Mouse (Mus musculus) hindlimb bud, embryonic 11.5 days (tissue): ENCODE results near the gene Sh3bgrl2.

Experiments
- DNase-seq: peaks from one replicate; pipeline ENCODE4 v3.0.0-alpha.2; 2012; ENCODE audit warnings: low read depth, low spot score; ENCODE audit errors: extremely low spot score

The Sh3bgrl2 gene

GRCm38 (mm10) chr9:83587116-83587515 is 39.0 kb downstream of the Sh3bgrl2 start:
- DNase-seq: no peak

DNA sequence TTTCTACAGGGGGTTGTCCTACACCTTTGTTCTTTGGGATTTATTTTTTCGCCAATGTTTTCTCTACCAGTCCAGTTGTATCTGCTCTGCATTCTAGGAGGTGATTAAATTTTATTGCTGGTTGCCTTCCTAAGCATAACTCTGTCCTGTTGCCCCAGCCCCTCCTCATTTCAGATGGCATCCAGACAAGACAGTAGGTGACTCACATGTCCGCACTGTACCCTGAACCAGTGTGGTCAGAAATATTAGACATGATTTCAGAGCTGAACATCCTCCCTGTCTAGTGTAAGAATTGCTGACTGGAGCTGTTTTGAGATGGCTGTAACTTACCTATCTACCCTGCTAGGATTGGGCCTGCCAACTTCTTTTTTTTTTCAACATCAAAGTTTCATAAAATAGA is 40.9 kb downstream of the Sh3bgrl2 start:
- no peak for DNase-seq

DNA sequence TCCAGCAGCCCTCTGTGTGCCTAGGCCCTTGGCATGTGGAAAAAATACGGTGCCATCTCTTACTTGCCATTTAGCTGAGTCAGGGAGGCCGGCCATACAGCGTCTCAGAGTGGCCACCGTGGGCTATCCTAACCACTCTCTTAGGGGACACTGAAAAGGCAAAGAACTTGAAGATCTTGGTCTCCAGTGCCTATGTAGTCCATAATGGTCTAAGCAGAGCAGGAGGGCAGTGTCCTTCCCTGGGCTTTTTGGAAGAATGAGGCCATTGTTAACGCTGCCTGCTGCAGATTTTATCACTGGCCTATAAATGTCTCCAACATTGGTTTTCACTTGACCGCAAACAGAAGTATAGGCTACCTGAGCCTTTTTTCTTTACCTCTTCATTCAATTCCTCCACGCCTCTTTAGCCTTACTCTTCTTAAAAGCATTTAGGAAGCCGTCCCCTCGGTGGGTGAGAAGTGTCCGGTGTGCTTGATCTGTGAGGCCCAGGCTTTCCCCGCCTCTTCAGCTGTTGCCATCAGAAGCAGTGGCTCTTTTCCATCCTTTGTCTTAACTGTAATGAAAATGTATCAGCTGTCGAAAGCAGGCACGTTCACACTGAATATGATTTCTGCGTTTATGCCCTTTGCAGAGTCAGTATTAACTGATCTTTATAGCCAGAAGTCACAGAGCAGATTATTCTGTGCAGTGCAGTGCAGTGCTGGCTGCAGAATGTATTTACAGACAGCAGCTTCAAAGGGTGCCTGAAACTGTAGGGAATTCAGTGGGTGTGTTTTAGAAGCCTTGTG is 41.7 kb downstream of the Sh3bgrl2 start:
- no peak for DNase-seq

GRCm38 (mm10) chr9:83591848-83592456 is 43.8 kb downstream of the Sh3bgrl2 start:
- no peak for DNase-seq

DNA sequence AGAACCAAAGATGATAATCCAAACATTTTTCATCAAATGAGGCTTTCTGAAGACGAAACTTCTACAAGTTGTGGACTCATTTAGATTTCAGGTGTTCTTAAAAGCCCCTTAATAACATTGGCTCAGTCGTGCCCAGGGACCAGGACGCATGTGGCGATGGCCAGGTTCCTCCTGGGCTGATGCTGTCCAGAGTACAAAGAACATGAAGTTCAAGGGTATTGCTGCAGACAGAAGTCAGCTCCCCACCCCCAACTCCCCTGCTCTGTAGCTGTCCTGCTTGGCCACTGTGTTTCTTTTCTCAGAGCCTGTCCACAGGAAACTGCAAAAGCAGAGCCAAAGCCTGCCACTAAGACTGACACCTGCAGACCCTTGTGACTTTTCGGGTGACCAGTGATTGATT is 45.7 kb downstream of the Sh3bgrl2 start:
- DNase-seq: no peak

DNA sequence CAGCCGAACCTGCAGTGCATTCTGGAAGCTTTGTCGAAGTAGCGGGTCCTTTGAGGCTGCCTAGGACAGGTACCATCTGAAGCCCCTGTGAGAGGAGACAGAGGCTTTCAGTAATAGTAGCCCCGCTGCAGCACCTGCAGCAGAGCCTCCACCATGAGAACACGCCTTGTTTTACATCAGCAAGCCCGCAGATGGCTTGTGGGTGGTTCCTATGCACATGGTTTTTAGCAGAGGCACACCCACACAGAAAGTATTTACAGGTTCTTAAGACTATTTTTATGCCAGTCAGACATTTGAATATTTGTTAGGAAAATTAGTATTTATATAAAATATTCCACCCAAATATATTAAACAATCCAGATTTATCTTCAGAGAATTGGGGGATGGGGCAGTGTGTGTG is 48.0 kb downstream of the Sh3bgrl2 start:
- DNase-seq: no peak

GRCm38 (mm10) chr9:83596646-83597481 is 48.7 kb downstream of the Sh3bgrl2 start:
- no peak for DNase-seq

- DNase-seq: no peak
These were observed 49.9 kb downstream of the Sh3bgrl2 start for GRCm38 (mm10) chr9:83598047-83598446.

- DNase-seq: no peak
These were observed 51.4 kb downstream of the Sh3bgrl2 start for GRCm38 (mm10) chr9:83599505-83599904.

DNA sequence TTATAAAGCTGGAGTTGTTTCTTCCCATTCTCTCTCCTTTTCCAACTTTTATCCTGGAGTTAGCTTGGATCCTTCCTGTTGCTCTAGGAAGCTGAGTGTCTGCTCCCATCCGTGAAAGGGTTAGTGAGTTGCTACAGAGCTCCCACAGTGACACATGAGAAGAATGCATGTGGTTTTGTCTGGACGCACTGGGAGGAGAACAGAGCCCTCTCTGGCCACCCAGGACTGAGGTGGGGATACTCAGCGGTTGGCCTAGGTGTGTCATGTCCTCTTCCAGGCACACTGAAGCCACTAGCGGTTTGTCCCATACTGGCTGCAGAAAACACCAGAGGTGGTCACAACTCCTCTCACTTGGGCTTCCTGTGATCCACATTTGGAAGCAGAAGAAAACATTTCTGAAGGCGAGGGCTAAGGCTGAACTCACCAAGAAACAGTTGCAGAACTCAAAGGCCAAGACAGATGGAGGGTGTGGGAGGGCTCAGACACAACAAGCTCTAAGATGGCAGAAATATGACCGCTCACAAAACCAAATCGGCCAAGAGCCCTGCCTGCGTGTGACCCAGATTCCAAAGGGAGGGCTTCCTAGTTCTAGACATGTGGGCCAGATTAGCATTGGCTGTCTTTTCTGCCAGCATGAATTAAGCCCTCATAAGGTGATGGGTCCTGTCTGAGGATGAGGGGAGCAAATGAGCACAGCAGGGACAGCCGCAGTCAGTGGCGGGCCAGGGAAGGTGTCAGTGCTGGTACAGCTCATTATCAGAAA is 52.3 kb downstream of the Sh3bgrl2 start:
- DNase-seq: no peak

DNA sequence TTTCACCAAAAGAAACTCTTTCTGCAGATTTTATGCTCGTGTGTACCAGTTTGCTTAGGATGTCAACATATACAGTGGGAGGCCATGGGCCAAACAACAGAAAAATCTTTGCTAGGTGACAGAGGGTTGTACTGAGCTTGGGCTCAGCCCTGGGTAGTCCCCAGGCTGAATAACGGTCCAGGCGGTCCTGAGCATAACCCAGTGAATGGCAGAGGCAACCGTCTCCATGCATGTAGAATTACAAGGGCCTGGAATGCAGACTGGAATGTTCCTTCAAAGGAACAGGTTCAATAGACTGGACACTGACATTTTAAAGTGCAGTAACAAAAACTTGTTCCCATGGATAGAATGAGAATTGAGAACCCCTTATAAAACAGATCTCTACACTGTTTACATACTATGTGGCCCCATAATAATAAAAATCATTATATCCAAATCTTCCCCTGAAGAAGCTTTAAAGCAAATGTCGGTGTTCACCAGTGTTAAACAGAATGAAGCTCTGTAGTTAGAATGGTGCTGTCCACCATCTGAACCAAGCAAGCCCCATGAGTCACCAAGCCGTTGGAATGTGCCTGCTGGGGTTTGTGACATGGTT is 54.1 kb downstream of the Sh3bgrl2 start:
- DNase-seq: no peak

GRCm38 (mm10) chr9:83603159-83603558 is 55.0 kb downstream of the Sh3bgrl2 start:
- DNase-seq: no peak

- no peak for DNase-seq
These were observed 57.9 kb downstream of the Sh3bgrl2 start for GRCm38 (mm10) chr9:83605886-83606640.

DNA sequence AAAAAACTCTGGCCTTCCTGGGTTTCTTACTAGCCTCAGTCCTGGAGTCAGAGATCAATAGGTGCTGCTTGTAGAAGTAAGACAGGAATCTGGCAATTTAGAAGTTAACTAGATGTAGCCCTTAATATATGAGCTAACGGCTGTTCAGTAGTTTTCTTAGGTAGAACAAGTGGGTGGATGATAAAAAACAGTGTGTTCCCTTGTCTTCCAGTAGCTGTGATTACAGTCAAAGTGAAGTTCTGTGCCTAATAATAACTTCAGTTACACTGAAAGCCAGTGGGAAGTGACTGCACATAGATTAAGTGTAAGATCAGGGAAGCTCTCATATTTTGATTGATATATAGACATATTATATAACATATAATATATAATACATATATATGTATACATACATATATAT is 60.0 kb downstream of the Sh3bgrl2 start:
- DNase-seq: no peak

DNA sequence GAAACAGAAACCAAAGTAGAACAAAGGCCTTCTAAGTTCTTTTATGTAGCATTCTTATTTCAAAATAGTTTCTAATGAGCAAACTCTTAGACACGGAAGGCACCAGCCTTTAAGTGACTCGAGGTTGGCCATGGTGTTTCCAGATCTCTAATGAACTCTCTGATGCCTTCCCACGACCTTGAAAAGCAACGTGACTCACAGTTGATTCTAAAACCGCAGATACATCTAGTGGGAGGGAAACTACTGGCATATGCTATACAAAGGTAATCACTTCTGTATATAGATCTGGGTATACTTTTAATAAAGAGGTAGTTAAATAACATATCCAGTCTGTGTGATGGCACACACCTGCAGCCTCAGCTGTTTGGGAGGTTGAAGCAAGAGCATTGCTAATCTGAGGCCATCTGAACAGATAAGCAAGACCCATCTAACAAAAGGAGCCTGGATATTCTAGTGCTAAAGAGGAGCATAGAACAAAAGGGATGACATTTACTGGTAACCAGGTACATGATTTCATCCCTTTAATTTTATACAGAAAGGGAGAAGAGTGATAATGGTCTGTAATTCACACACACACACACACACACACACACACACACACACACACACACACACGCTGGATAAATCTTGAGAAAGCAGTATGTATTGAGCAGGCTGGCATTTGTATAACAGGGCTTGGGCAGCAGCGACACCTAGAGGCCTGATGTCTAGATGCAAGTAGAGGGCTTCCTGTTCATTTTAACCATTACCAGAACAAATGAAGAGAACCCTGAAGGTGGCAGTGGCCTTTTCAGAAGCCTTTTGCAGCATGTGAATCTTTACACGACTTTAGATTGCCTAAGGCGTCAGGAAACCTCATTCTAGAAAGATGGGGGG is 61.5 kb downstream of the Sh3bgrl2 start:
- DNase-seq: peak; percentile 66

- DNase-seq: no peak
These were observed 67.9 kb downstream of the Sh3bgrl2 start for GRCm38 (mm10) chr9:83615912-83616585.

DNA sequence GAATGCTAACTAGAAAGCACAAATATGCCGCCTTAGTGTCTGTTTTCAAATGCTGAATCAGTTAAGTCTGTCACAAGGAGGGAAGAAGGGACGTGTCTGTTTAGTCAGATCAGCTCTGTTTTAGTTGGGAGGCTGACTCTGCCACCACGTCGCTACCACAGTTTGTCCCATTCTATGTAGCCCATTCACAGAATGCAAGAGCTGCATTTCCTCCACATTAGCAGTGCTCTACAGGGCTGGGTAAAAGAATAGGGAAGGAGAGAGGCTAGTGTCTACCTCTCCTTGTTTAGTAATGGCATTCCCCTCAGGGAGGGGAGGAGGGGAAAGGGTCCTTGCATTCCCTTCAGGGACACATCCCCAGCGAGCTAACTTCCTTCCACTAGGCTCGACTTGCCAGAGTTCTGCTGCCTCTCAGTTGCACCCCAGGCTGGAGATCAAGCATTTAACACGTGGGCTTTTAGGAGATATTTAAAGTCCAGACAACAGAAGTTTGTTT is 68.5 kb downstream of the Sh3bgrl2 start:
- DNase-seq: no peak

DNA sequence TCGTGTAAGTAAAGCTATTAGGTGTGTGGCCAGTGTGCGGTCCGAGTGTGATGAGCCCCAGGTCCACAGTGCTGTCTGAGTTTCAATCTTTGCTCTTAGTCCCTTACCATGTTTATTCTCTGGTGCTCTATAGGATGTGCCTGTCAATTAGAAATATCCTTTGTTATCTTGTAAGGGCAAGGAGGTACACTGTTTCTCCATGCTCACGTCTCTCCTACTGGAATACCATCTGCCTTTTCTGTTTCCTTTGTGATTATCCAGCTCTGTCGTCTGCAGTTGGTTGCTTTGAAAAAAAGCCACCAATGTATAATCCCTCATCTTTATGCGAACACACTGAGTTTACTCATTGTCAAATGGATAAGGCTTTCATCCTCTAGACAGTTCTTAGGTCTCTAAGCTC is 75.3 kb downstream of the Sh3bgrl2 start:
- no peak for DNase-seq
